Mouse (Mus musculus) gastrocnemius, adult 2 months (tissue): ENCODE results near the gene Slit3. TPM values are rescaled to one million over a fixed set of nuclear protein-coding genes. Genes with fewer than 3 reads are reported as not detected.

ENCODE experiments used
- DNase-seq: peaks from one replicate; pipeline ENCODE4 v3.0.0; 2022
- H3K27ac ChIP-seq: fragments of 200-600 bp; 2 replicates; pipeline ENCODE4 v1.8.1; 2022; ENCODE audit warnings: mild to moderate bottlenecking
- H3K4me3 ChIP-seq: fragments of 200-600 bp; 2 replicates; pipeline ENCODE4 v1.8.1; 2022; ENCODE audit warnings: mild to moderate bottlenecking, moderate library complexity
- CTCF ChIP-seq: fragments of 200-600 bp; IDR thresholded peaks from 2 replicates; pipeline ENCODE4 v1.8.1; 2022; ENCODE audit warnings: antibody characterized with exemption, mild to moderate bottlenecking, moderate library complexity
- intact Hi-C: fragments of 180-260 bp; cut with DNase I; formaldehyde crosslinking; loops from one replicate; pipeline ENCODE4 v1.15.1; 2025
- total RNA-seq, 2 experiments: library from RNA; stranded (reverse); gene quantifications; 2 replicates each; pipeline ENCODE4 v1.2.3; 2021

The Slit3 gene
- total RNA-seq, 2 experiments from 2014 or later = 9.2 to 10.9 TPM

DNA sequence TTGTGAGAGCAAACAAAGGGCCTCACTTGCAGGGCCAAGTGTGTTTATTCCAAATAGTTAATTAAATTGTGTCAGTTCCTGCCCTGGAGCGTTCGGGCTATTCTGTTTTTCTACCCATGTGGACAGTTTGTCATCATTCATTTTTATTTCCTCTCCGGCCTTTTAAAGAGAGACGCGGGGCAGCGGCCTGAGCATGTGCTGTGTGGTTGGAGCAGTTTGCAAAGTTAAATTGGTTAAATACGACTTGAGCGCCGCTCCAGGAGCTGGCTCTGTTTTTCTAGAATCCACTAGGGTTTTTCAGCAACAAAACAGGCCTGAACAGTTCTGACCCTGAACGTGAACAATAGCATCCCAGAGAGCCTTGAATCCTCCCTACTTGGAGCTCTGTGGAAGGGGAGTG lies 152.4 kb downstream of the Slit3 start:
- peak overlapping the region; percentile 58 for H3K27ac ChIP-seq
- H3K4me3 ChIP-seq = no peak overlapping the region
- intact Hi-C loops = no loop called here
- TF ChIP-seq CTCF = no peak
- DNase-seq = peak; percentile 44

GRCm38 (mm10) chr11:35274036-35274435 lies 153.0 kb downstream of the Slit3 start:
- peak overlapping the region; percentile 58 for H3K27ac ChIP-seq
- no peak overlapping the region for H3K4me3 ChIP-seq
- no peak for TF ChIP-seq CTCF
- intact Hi-C loops = no loop called here
- DNase-seq = no peak

- Histone ChIP-seq H3K27ac (no peak overlapping the region), H3K4me3 (no peak overlapping the region)
- intact Hi-C loops = no loop called here
- no peak for TF ChIP-seq CTCF
- DNase-seq = no peak
These were observed 154.3 kb downstream of the Slit3 start for GRCm38 (mm10) chr11:35275300-35275699.

DNA sequence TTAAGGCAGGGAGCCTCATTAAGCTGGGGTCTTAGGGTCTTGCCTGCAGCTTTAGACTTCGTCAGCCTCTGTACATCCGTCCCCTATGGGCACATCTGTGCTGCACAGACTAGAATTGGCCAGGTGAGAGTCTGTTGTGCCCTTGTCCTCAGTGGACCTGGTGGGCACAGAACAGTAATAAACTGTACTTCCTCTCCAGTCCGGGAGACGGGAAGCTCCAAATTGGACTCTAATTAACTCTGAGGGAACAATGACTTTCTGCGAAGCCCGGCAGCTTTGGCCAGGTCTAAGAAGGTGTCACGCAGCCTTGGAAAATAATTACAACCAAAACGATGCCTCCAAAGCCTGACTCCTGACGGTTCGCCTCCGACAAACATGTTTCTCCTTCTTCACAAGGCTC lies 155.0 kb downstream of the Slit3 start:
- intact Hi-C loops = no loop called here
- TF ChIP-seq CTCF = no peak
- DNase-seq = no peak
- Histone ChIP-seq H3K27ac (no peak overlapping the region), H3K4me3 (no peak overlapping the region)

- intact Hi-C loops = no loop called here
- no peak overlapping the region for H3K27ac ChIP-seq
These were observed 157.2 kb downstream of the Slit3 start for GRCm38 (mm10) chr11:35278128-35278769.

GRCm38 (mm10) chr11:35280826-35281225 lies 159.8 kb downstream of the Slit3 start:
- intact Hi-C loops = no loop called here
- Histone ChIP-seq H3K27ac (no peak overlapping the region), H3K4me3 (no peak overlapping the region)
- no peak for DNase-seq
- TF ChIP-seq CTCF = no peak

More at GRCm38 (mm10) chr11:35278128-35278769, 157.2 kb downstream of the Slit3 start:
- no peak for TF ChIP-seq CTCF
- DNase-seq = no peak
- no peak overlapping the region for H3K4me3 ChIP-seq

GRCm38 (mm10) chr11:35282001-35282632 lies 161.1 kb downstream of the Slit3 start:
- H3K4me3 ChIP-seq = no peak overlapping the region
- H3K27ac ChIP-seq = no peak overlapping the region
- no peak for TF ChIP-seq CTCF
- DNase-seq = no peak
- intact Hi-C loops = no loop called here

DNA sequence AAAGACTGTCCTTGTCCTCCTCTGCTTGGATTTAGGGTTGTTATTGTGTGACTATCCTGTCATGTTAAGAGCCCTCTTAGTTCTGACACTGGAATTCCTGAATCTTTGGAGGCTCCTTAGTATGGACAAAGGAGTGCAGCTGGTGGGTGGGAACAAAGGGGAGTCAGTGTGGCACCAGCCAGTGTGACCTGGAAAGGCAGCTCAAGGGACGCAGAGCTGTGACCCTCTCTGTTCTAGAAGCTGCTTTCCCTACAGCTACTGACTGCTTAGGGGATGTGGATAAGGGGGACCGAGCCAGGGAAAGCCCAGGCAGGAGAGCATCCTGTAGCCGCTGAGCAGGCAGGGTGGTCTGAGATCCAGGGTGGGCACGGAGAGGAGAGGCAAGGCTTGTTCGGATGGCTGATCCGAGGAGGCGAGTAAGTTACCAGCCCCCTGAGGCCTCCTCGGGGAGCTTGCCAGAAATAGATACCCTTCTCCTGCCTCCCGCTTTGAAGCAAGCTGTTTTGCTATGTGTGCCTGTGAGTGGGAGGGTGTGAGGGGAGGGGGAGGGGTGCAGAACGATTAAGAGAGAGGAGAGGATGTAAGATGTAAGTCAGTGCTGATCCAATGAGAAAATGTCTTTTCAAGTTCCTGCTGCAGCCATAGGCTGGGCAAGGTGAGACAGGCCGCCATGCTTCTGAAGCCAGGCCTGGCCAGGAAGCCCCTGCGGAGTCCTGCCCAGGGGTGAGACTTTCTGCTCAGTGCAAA lies 162.0 kb downstream of the Slit3 start:
- Histone ChIP-seq H3K4me3 (no peak overlapping the region), H3K27ac (no peak overlapping the region)
- intact Hi-C loops = no loop called here
- DNase-seq = no peak
- TF ChIP-seq CTCF = no peak

GRCm38 (mm10) chr11:35283767-35284166 lies 162.7 kb downstream of the Slit3 start:
- intact Hi-C loops = no loop called here

DNA sequence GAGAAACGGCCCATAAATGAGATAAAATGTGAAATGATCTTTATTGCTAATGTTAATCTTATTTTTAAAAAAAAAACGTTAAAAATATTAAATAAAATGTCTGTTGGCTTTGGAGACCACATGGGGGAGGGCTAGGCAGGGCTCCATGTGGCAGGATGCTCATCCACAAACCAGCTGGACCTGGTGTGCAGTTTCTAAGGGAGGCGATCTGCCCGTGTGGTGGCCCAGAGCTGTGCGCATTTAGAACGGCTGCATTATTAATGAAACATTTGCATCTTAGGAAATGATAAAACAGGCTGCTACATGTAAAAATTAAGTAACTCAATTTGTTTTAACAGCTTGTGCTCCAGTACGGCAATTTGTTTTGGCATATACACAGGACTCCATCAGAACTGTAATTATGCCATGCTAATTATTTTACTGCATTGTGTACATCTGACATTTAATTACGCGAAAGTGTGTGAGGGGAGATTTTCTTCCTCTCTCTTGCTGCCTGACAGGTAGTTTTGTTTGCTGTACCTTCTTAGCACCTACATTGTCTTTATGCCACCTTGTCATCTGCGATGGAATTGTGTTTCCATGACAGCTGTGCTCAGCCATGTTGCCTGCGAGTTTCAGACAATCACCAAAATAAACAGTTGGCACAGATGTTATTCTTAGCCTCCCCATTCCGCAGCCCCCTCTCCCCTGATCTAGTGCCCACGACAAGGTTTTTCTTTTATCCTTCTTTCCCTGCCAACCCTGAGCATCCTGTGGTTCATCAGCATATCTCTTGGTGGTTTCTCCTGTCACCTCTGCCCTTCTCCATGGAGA lies 165.8 kb downstream of the Slit3 start:
- intact Hi-C loops = no loop called here
- H3K4me3 ChIP-seq = no peak overlapping the region
- DNase-seq = no peak
- TF ChIP-seq CTCF = no peak
- no peak overlapping the region for H3K27ac ChIP-seq

More at GRCm38 (mm10) chr11:35283767-35284166, 162.7 kb downstream of the Slit3 start:
- DNase-seq = peak; percentile 53
- H3K4me3 ChIP-seq = no peak overlapping the region
- H3K27ac ChIP-seq = peak overlapping the region; percentile 13; the same call in 1 of the 2 replicates
- TF ChIP-seq CTCF = no peak

GRCm38 (mm10) chr11:35288056-35288455 lies 167.0 kb downstream of the Slit3 start:
- H3K4me3 ChIP-seq = no peak overlapping the region
- no peak for DNase-seq
- TF ChIP-seq CTCF = no peak
- intact Hi-C loops = no loop called here
- H3K27ac ChIP-seq = 0 out of 2 replicates have a peak overlapping the region, but pooled peaks have one; percentile 3

GRCm38 (mm10) chr11:35288761-35289278 lies 167.8 kb downstream of the Slit3 start:
- no peak overlapping the region for H3K4me3 ChIP-seq
- no peak for DNase-seq
- intact Hi-C loops = no loop called here
- no peak for TF ChIP-seq CTCF
- peak overlapping the region; percentile 40; the same call in 1 of the 2 replicates for H3K27ac ChIP-seq
